Mouse (Mus musculus) forebrain, embryonic 15.5 days (tissue): Measurements from ENCODE around the gene Ciapin1. TPM values are rescaled to one million over a fixed set of nuclear protein-coding genes. Genes with fewer than 3 reads are reported as not detected.

Source experiments
- ATAC-seq: fragments of 200-750 bp; cut with Nextera tagmentation; replicated peaks from 2 replicates; pipeline ENCODE4 v1.8.0; 2017; ENCODE audit warnings: mild to moderate bottlenecking, moderate TSS enrichment, moderate library complexity
- H3K27ac ChIP-seq: fragments of 300-500 bp; sonication (generic); replicated peaks from 2 replicates; pipeline ENCODE4 v1.5.1; 2015; ENCODE audit warnings: mild to moderate bottlenecking, inconsistent platforms
- H3K27me3 ChIP-seq: fragments of 300-500 bp; sonication (generic); 2 replicates; pipeline ENCODE4 v1.6.1; 2015; ENCODE audit warnings: inconsistent platforms
- H3K36me3 ChIP-seq: fragments of 300-500 bp; sonication (generic); 2 replicates; pipeline ENCODE4 v1.6.1; 2015; ENCODE audit warnings: mild to moderate bottlenecking, inconsistent platforms
- H3K4me1 ChIP-seq: fragments of 300-500 bp; sonication (generic); 2 replicates; pipeline ENCODE4 v1.6.1; 2015; ENCODE audit warnings: inconsistent platforms
- H3K4me2 ChIP-seq: fragments of 300-500 bp; sonication (generic); replicated peaks from 2 replicates; pipeline ENCODE4 v1.6.1; 2015; ENCODE audit warnings: mild to moderate bottlenecking, inconsistent platforms
- H3K4me3 ChIP-seq: fragments of 300-500 bp; sonication (generic); 2 replicates; pipeline ENCODE4 v1.5.1; 2015; ENCODE audit warnings: mild to moderate bottlenecking, inconsistent platforms
- H3K9ac ChIP-seq: fragments of 300-500 bp; sonication (generic); replicated peaks from 2 replicates; pipeline ENCODE4 v1.6.1; 2015; ENCODE audit warnings: mild to moderate bottlenecking, inconsistent platforms
- H3K9me3 ChIP-seq: fragments of 300-500 bp; sonication (generic); 2 replicates; pipeline ENCODE4 v1.6.1; 2016; ENCODE audit warnings: inconsistent platforms
- WGBS: fragments of 180-500 bp; shearing (Covaris S2); methylation state at CpG from one replicate; pipeline ENCODE4 v1.1.7; 2015; ENCODE audit warnings: mixed read lengths; 5-methylcytosine and 5-hydroxymethylcytosine counted together
- polyA plus RNA-seq: library from polyadenylated mRNA; unstranded; fragments of >200 nt; fragmentation: Nextera tagmentation; extraction: Ambion mirVana; gene quantifications from 2 replicates; pipeline ENCODE4 v1.2.1, GENCODE M21; 2015

Ciapin1 gene
- polyA plus RNA-seq, 1 experiment from 2014 or later: 145 TPM

DNA sequence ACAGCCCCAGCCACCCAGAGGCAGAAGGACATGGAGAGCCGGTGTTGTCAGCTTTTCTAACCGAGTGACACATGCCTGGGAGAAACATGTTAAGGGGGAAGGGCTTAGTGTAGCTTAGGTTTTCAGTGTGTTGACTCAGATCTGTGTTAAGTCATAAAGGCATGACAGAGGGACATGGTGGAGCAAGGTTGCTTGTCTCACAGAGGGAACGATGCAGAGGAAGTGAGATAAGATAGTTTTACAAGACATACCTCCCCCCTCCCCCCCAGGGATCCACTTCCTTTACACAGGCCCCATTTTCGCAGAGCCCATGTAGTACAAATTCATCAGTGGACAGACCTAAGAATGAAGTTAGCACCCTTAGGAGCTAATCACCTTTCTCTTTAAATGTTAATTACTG lies 35.8 kb downstream of the Ciapin1 start:
- Histone ChIP-seq H3K4me2 (no peak overlapping the region), H3K27me3 (no peaks in the 10 kb centered on the region), H3K27ac (no peak overlapping the region), H3K9ac (no peak overlapping the region), H3K9me3 (no peaks in the 10 kb centered on the region), H3K4me3 (no peak overlapping the region), H3K4me1 (no peaks in the 10 kb centered on the region), H3K36me3 (no peaks in the 10 kb centered on the region)
- ATAC-seq: no peak
- 73% methylated on average over 4 of the region's 4 CpGs for WGBS

DNA sequence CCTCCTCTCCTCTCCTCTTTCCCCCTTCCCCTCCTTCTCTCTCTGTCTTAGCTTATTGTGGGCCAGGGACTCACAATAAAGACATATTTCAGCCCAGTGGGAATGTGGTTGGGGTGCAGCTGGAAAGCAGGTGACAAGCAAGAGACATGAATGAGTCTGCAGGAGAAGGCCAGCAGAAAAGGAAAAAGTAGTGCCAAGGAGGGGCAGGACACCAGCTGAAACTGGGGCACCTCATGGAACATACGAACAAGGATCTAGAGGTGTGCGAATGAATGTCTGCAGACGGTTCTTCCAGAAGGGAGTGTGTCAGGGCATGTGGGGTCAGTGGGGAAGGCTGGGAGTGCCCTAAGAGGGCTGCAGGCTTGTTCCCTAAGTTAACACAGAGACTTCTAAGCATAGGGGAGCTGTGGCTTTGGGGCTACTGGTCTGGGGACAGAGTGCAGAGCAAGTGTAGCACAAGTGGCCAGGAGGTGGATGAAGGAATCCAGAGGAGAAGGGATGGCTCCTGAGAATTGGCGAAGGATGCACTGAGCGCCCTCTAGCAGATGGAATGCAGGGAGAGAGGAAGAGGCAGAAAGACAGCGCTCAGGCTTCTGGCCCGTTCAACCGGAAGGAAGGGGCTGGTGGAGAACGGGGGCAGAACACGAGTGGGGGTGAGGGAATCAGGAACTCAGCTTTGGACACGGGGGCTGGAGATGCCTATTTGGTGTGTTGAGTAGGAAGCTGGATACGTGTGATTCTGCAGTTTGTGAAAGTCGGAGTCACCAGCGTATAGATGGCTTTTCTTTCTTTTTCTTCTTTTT lies 36.7 kb downstream of the Ciapin1 start:
- no peak overlapping the region for H3K4me2 ChIP-seq
- WGBS: 35% methylated on average over 14 of the region's 14 CpGs
- H3K9me3 ChIP-seq: no peaks in the 10 kb centered on the region
- ATAC-seq: no peak
- H3K4me1 ChIP-seq: no peaks in the 10 kb centered on the region
- H3K27ac ChIP-seq: no peak overlapping the region
- H3K27me3 ChIP-seq: no peaks in the 10 kb centered on the region
- H3K4me3 ChIP-seq: no peak overlapping the region
- H3K36me3 ChIP-seq: no peaks in the 10 kb centered on the region
- H3K9ac ChIP-seq: no peak overlapping the region

GRCm38 (mm10) chr8:94800278-94800968 lies 37.7 kb downstream of the Ciapin1 start:
- Histone ChIP-seq H3K4me2 (no peak overlapping the region), H3K27me3 (no peaks in the 10 kb centered on the region), H3K36me3 (no peaks in the 10 kb centered on the region), H3K9me3 (no peaks in the 10 kb centered on the region), H3K9ac (no peak overlapping the region), H3K4me3 (no peak overlapping the region), H3K27ac (no peak overlapping the region), H3K4me1 (no peaks in the 10 kb centered on the region)
- no peak for ATAC-seq
- 70% methylated on average over 7 of the region's 7 CpGs for WGBS

- H3K36me3 ChIP-seq: no peaks in the 10 kb centered on the region
- no peak for ATAC-seq
- no peaks in the 10 kb centered on the region for H3K4me1 ChIP-seq
- no peak overlapping the region for H3K9ac ChIP-seq
- no peak overlapping the region for H3K27ac ChIP-seq
- H3K4me3 ChIP-seq: no peak overlapping the region
- no peak overlapping the region for H3K4me2 ChIP-seq
- H3K27me3 ChIP-seq: no peaks in the 10 kb centered on the region
- no peaks in the 10 kb centered on the region for H3K9me3 ChIP-seq
- WGBS: 93% methylated on average over 2 of the region's 2 CpGs
These were observed 43.4 kb downstream of the Ciapin1 start for GRCm38 (mm10) chr8:94794782-94795181.

DNA sequence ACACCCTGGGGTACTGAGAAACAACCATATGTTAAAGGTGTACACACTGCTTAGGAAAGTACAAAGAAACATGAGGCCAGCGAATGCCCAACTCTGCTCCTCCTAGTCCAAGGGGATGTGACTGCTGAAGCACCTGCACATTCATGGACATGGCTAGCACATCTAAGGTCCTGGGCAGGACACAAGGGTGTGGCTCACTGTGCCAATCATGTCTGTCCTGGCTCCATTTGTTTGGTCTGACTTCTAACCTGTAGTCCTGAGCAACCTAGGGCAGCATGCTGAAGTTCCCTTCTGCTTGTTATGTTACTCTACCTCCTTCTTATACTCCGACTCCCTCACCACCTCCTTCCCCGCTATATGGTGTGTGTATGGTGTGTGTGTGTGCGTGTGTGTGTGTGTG lies 43.8 kb downstream of the Ciapin1 start:
- no peak overlapping the region for H3K27ac ChIP-seq
- H3K4me1 ChIP-seq: no peaks in the 10 kb centered on the region
- WGBS: 95% methylated on average over 4 of the region's 4 CpGs
- H3K4me3 ChIP-seq: no peak overlapping the region
- H3K27me3 ChIP-seq: no peaks in the 10 kb centered on the region
- no peak overlapping the region for H3K9ac ChIP-seq
- ATAC-seq: no peak
- H3K36me3 ChIP-seq: no peaks in the 10 kb centered on the region
- H3K4me2 ChIP-seq: no peak overlapping the region
- no peaks in the 10 kb centered on the region for H3K9me3 ChIP-seq

- no peak overlapping the region for H3K27ac ChIP-seq
- no peak for ATAC-seq
- 43% methylated on average over 10 of the region's 10 CpGs for WGBS
- H3K9me3 ChIP-seq: no peaks in the 10 kb centered on the region
- H3K4me3 ChIP-seq: no peak overlapping the region
- no peak overlapping the region for H3K9ac ChIP-seq
- no peaks in the 10 kb centered on the region for H3K36me3 ChIP-seq
- no peaks in the 10 kb centered on the region for H3K27me3 ChIP-seq
- H3K4me1 ChIP-seq: no peaks in the 10 kb centered on the region
- no peak overlapping the region for H3K4me2 ChIP-seq
These were observed 48.8 kb downstream of the Ciapin1 start for GRCm38 (mm10) chr8:94789256-94789955.

DNA sequence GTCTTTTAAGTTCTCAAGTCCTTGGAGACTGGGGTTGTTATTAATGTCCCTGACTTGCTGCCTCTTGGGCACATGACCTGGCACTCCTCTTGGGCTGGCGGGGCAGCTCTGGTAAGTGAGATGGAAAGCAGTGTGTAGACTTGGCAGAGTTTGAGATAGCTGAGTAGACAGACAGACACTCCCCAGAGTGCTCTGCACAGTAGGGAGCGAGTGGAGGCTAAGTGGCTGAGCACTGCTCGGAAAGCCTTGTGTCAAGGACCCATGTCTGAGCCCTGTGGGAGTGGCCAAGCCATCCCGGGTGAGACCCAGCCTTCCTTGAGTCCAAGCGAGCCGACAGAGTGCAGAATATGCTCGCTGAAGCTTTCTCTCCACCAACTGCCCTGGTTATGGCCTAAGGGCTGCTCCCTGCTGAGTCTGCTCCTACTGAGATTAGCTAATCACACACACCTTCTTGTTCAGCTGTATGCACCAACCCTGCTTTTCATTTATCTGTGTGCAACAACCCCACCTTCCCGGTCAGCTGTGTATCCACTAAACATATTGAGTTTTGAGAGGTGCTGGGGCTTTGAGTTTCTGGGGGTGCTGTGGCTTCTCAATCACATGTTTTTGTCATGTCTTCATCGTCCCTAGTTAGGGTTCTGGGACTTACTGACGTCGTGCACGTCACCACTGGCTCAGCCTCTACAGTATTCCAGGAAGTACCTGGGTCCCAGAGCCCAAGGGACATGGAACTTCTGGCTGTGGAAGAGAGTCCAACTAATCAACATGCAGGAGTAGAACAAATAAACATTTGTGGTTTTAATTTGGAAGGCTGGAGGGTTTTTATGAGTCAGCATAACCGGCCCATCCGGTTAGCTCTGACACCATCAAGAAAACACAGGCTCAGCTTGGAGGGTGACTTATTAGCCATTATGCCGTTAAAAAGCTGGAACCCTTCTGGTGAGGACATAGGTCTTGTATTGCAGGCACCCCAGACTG lies 50.3 kb downstream of the Ciapin1 start:
- H3K4me2 ChIP-seq: no peak overlapping the region
- no peaks in the 10 kb centered on the region for H3K9me3 ChIP-seq
- H3K4me3 ChIP-seq: no peak overlapping the region
- WGBS: 79% methylated on average over 15 of the region's 15 CpGs
- H3K27ac ChIP-seq: no peak overlapping the region
- no peaks in the 10 kb centered on the region for H3K27me3 ChIP-seq
- no peak for ATAC-seq
- H3K36me3 ChIP-seq: no peaks in the 10 kb centered on the region
- no peaks in the 10 kb centered on the region for H3K4me1 ChIP-seq
- H3K9ac ChIP-seq: no peak overlapping the region

GRCm38 (mm10) chr8:94785995-94786595 lies 52.1 kb downstream of the Ciapin1 start:
- 73% methylated on average over 6 of the region's 6 CpGs for WGBS
- no peak for ATAC-seq
- 0 out of 2 replicates have a peak, but pooled peaks cover 3% of the 10 kb centered on the region for H3K4me1 ChIP-seq
- H3K4me3 ChIP-seq: no peak overlapping the region
- no peak overlapping the region for H3K4me2 ChIP-seq
- H3K9ac ChIP-seq: no peak overlapping the region
- H3K36me3 ChIP-seq: no peaks in the 10 kb centered on the region
- no peak overlapping the region for H3K27ac ChIP-seq
- no peaks in the 10 kb centered on the region for H3K9me3 ChIP-seq
- no peaks in the 10 kb centered on the region for H3K27me3 ChIP-seq

GRCm38 (mm10) chr8:94785247-94785985 lies 52.7 kb downstream of the Ciapin1 start:
- ATAC-seq: no peak
- Histone ChIP-seq H3K4me2 (no peak overlapping the region), H3K36me3 (no peaks in the 10 kb centered on the region), H3K27me3 (no peaks in the 10 kb centered on the region), H3K4me3 (no peak overlapping the region), H3K27ac (no peak overlapping the region), H3K4me1 (0 out of 2 replicates have a peak, but pooled peaks cover 3% of the 10 kb centered on the region), H3K9ac (no peak overlapping the region), H3K9me3 (no peaks in the 10 kb centered on the region)
- WGBS: 64% methylated on average over 12 of the region's 12 CpGs

DNA sequence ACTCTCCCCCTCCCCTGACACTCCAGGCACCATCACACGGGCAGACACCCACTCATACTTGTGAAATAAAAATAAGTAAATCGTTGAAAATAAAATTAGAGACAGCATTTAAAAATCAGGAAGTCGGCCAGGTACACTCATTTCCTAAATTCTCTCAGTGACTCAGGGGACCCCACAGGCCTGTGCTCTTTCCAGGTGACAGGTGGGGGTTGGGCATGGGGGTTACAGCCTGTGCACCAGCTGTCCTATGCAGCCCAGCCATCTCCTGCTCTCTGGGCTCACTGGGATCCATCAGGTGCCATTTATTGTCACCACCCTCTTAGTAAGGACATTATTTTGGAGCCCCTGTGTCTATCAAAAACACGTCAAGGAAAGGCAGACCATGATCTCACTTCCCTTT lies 54.3 kb downstream of the Ciapin1 start:
- Histone ChIP-seq H3K4me2 (no peak overlapping the region), H3K27ac (no peak overlapping the region), H3K27me3 (no peaks in the 10 kb centered on the region), H3K4me1 (peaks cover 3% of the 10 kb centered on the region; the same call in 1 of the 2 replicates), H3K4me3 (no peak overlapping the region), H3K9ac (no peak overlapping the region), H3K36me3 (no peaks in the 10 kb centered on the region), H3K9me3 (no peaks in the 10 kb centered on the region)
- ATAC-seq: no peak
- 79% methylated on average over 4 of the region's 4 CpGs for WGBS

DNA sequence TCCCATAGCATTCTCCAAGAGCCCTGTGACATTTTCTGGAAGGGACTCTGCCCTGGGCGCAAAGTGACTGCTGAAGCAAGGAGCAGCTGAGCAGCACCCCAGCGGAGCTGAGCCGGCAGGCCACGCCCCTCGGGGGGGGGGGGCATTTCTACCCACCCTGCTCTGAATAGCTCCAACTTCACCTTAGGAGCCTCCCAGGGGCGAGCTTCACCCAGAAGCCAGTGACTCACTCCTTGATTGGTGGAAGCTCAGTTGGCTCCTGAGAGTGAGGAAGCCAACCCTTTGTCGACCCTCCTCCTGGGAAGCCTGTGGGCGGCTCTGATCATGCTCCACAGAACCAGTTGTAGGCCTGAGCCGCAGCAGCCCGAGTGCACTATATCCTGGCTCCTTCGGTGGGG lies 56.3 kb downstream of the Ciapin1 start:
- ATAC-seq: no peak
- H3K4me1 ChIP-seq: peaks cover 12% of the 10 kb centered on the region
- no peaks in the 10 kb centered on the region for H3K27me3 ChIP-seq
- H3K27ac ChIP-seq: no peak overlapping the region
- H3K9me3 ChIP-seq: no peaks in the 10 kb centered on the region
- no peak overlapping the region for H3K9ac ChIP-seq
- no peaks in the 10 kb centered on the region for H3K36me3 ChIP-seq
- H3K4me3 ChIP-seq: no peak overlapping the region
- 9% methylated on average over 11 of the region's 11 CpGs for WGBS
- no peak overlapping the region for H3K4me2 ChIP-seq
